Mouse (Mus musculus) liver, postnatal 0 days (tissue): ENCODE measurements around the gene Cd81.

Experiments
- CTCF ChIP-seq: sonication (generic); IDR thresholded peaks from 2 replicates; pipeline ENCODE4 v1.5.1; 2016; ENCODE audit warnings: antibody characterized with exemption, low read depth
- EP300 ChIP-seq: IDR thresholded peaks from 2 replicates; pipeline ENCODE4 v1.6.1; 2016; ENCODE audit warnings: antibody characterized with exemption, low read depth, mild to moderate bottlenecking

DNA sequence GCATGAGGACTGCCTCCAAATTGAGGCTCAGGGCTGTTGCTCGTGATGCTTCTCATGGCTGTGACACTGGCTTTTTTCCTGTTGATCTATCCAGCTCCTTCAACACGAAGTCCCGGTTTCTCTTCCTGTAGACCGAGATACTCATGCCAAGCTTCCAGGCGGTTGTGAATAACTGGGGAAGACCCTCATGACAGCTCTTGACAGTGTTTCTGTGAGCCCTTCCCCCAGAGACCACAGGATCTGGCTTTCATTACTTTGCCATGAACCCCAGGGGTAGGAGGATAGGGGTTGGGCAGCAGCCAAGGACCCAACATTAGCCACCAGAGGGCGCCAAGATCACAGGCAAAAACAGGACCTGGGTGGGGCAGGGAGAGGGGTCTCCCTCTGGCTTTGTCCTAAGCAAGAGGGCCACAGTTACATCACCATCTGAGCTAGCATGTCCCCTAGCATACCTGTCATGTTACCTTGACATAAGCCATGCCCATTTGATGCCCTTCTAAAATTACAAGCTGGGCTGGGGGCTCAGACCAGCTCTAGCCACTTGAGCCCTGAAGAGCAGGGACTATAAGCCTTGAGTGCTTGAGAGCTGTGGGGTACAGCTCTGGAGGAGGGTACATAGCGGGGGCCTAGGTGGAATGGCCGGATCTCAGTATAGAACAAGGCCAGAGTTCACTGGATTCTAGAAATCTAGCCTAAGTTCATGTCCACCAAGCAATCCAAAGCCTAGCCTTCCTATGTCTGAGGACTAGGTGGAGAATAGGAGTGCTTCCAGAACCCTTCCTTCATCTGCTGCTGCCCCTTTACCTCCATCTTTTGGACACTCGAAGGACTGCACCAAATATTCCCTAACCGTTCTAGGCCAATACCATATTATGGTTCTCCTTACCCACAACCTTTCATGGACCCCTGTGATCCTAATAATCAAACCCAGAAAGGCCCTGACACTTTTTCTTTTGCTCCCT is 42.3 kb downstream of the Cd81 start, which contains the start of gene Trpm5:
- TF ChIP-seq EP300, result no peak
- TF ChIP-seq CTCF, result peak; percentile 85
